Mouse (Mus musculus) bone marrow, adult 2 months (tissue): Measurements from ENCODE around the gene Otol1.

ENCODE experiments used
- CTCF ChIP-seq: fragments of 200-500 bp; IDR thresholded peaks from 2 replicates; pipeline ENCODE4 v1.5.1; 2011; ENCODE audit warnings: low read length, control low read depth; ENCODE audit not compliant: control insufficient read depth, insufficient read depth
- POLR2A ChIP-seq: fragments of 200-500 bp; IDR thresholded peaks from 2 replicates; pipeline ENCODE4 v1.6.1; 2011; ENCODE audit warnings: low read depth, mild to moderate bottlenecking, control low read depth, low read length, borderline replicate concordance; ENCODE audit not compliant: control insufficient read depth

DNA sequence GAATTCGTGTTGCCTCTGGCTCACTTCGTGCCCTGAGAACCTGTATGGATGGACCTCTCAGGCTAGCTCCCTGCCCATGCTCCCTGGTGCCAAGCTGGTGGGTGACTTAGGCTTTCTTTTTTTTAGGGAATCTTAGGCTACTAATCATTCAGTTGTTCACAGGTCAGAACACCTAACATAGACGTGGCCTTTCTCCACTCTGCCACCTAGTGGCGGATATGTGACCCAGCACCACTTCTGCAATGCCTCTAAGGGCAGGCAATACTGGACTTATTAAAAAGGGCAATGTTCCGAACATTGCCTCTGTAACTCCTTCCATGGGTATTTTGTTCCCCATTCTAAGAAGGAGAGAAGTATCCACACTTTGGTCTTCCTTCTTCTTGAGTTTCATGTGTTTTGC lies 45.2 kb upstream of the Otol1 start:
- TF ChIP-seq CTCF (peak; percentile 59), POLR2A (no peak)
